In genomic region chr1:76258217-76258616, GRCm38 (mm10) we compare ENCODE assay signal across 20 mouse cellular contexts.
DNase-seq lines count a peak whose midpoint lies in the region; ATAC-seq and TF ChIP-seq lines count a peak whose summit lies in the region.
"Had no signal": no experiment of that assay in that cellular context is flagged by ENCODE, and none has a peak within 500 bp of the region (broad histone marks: within the 10 kb centered on the region; RNA-seq: fewer than 3 reads in every experiment).

No protein-coding gene starts in this region.

- no peak overlapping the region for H3K4me3 ChIP-seq in forebrain, embryonic 14.5 days (ENCODE audit: low read depth, low read length)
- H3K4me3 ChIP-seq in forebrain, embryonic 11.5 days (ENCODE audit: low read depth, low read length), result no peak overlapping the region
- H3K4me3 ChIP-seq in kidney, embryonic 14.5 days (ENCODE audit: low read length), result no peak overlapping the region
- H3K4me3 ChIP-seq in ES-E14 (ENCODE audit: insufficient read depth in 1 of 2, low read depth in 1 of 2, low read length in 2 of 2, poor library complexity in 1 of 2, severe bottlenecking in 1 of 2), result no peak overlapping the region
- H3K4me3 ChIP-seq: forebrain, embryonic 15.5 days; gastrocnemius, adult 2 months; heart, embryonic 12.5 days; hindbrain, embryonic 10.5 days; intestine, embryonic 15.5 days had no signal

- no peak overlapping the region for H3K4me2 ChIP-seq in forebrain, embryonic 14.5 days (ENCODE audit: low read length)
- no peak overlapping the region for H3K4me2 ChIP-seq in forebrain, embryonic 11.5 days (ENCODE audit: low read depth, low read length, severe bottlenecking)
- no peak overlapping the region for H3K4me2 ChIP-seq in kidney, embryonic 14.5 days (replicated peaks; ENCODE audit: low read depth, low read length)
- H3K4me2 ChIP-seq: forebrain, embryonic 15.5 days; heart, embryonic 12.5 days; intestine, embryonic 15.5 days had no signal

- intact Hi-C loops in left cerebral cortex, postnatal 14 days (cut with DNase I), result no loop called here

- ATAC-seq in forebrain, embryonic 14.5 days, result no peak
- no peak for ATAC-seq in forebrain, embryonic 11.5 days (replicated peaks; ENCODE audit: low FRiP score)
- ATAC-seq in kidney, embryonic 14.5 days (ENCODE audit: low FRiP score, low TSS enrichment), result peak; percentile 83; the same call in 1 of the 2 replicates
- ATAC-seq: forebrain, embryonic 15.5 days; intestine, embryonic 15.5 days had no signal

- DNase-seq in forebrain, embryonic 14.5 days (ENCODE audit: low spot score), result peak; percentile 13
- no peak for DNase-seq in forebrain, embryonic 11.5 days (ENCODE audit: low spot score)
- DNase-seq in kidney, postnatal 36 days, result no peak
- no peak for DNase-seq in ES-E14 (ENCODE audit: low read depth, low spot score)
- DNase-seq in embryo, embryonic 10.5 days (ENCODE audit: low spot score), result peak; percentile 52
- DNase-seq in left cerebral cortex, postnatal 14 days (ENCODE audit: low spot score in 2 of 2), result no peak
- DNase-seq: adrenal gland, adult 8-10 months; adrenal gland, postnatal 36 days; cerebellum, adult 11 months; cerebellum, adult 8-10 months; cerebellum, postnatal 14 days; gastrocnemius, adult 2 months; gastrocnemius, postnatal 25 days; kidney, adult 2 months had no signal

- WGBS in forebrain, embryonic 14.5 days, result 67% methylated on average over 4 of the region's 4 CpGs
- WGBS in forebrain, embryonic 11.5 days, result 75% methylated on average over 4 of the region's 4 CpGs
- WGBS in kidney, embryonic 14.5 days, result 11% methylated on average over 4 of the region's 4 CpGs

- H3K9me3 ChIP-seq in forebrain, embryonic 14.5 days (replicated peaks; ENCODE audit: control insufficient read depth, low read length), result no peaks in the 10 kb centered on the region
- H3K9me3 ChIP-seq in forebrain, embryonic 11.5 days (ENCODE audit: control insufficient read depth, low read length), result no peaks in the 10 kb centered on the region
- no peaks in the 10 kb centered on the region for H3K9me3 ChIP-seq in kidney, embryonic 14.5 days (ENCODE audit: control insufficient read depth, low read length)
- no peaks in the 10 kb centered on the region for H3K9me3 ChIP-seq in ES-E14 (ENCODE audit: control insufficient read depth, insufficient read depth, low read depth, low read length)
- H3K9me3 ChIP-seq: forebrain, embryonic 15.5 days; heart, embryonic 12.5 days; hindbrain, embryonic 10.5 days; intestine, embryonic 15.5 days had no signal

- no peaks in the 10 kb centered on the region for H3K27me3 ChIP-seq in forebrain, embryonic 14.5 days (replicated peaks; ENCODE audit: control insufficient read depth, insufficient read depth, low read length)
- no peaks in the 10 kb centered on the region for H3K27me3 ChIP-seq in forebrain, embryonic 11.5 days (ENCODE audit: control insufficient read depth, insufficient read depth, low read length)
- no peaks in the 10 kb centered on the region for H3K27me3 ChIP-seq in kidney, embryonic 14.5 days (ENCODE audit: control insufficient read depth, insufficient read depth, low read length)
- H3K27me3 ChIP-seq: CH12.LX; forebrain, embryonic 15.5 days; heart, embryonic 12.5 days; intestine, embryonic 15.5 days had no signal

- no peaks in the 10 kb centered on the region for H3K4me1 ChIP-seq in forebrain, embryonic 14.5 days (ENCODE audit: control insufficient read depth, insufficient read depth, low read length)
- H3K4me1 ChIP-seq in forebrain, embryonic 11.5 days (replicated peaks; ENCODE audit: control insufficient read depth, insufficient read depth, low read length), result no peaks in the 10 kb centered on the region
- H3K4me1 ChIP-seq in kidney, embryonic 14.5 days (ENCODE audit: control insufficient read depth, insufficient read depth, low read length), result 0 out of 2 replicates have a peak, but pooled peaks cover 6% of the 10 kb centered on the region
- no peaks in the 10 kb centered on the region for H3K4me1 ChIP-seq in ES-E14 (ENCODE audit: control insufficient read depth in 2 of 2, insufficient read depth in 2 of 2, low read length in 2 of 2, poor library complexity in 1 of 2)
- H3K4me1 ChIP-seq: forebrain, embryonic 15.5 days; heart, embryonic 12.5 days; intestine, embryonic 15.5 days had no signal

- H3K9ac ChIP-seq in forebrain, embryonic 14.5 days (ENCODE audit: low read length), result no peak overlapping the region
- H3K9ac ChIP-seq in forebrain, embryonic 11.5 days (ENCODE audit: low read length), result no peak overlapping the region
- H3K9ac ChIP-seq in kidney, embryonic 14.5 days (ENCODE audit: low read depth, low read length), result no peak overlapping the region
- H3K9ac ChIP-seq in ES-E14 (ENCODE audit: insufficient read depth, low read depth, low read length, poor library complexity, severe bottlenecking), result no peak overlapping the region
- H3K9ac ChIP-seq: forebrain, embryonic 15.5 days; heart, embryonic 12.5 days; intestine, embryonic 15.5 days had no signal

- no peak overlapping the region for H3K27ac ChIP-seq in forebrain, embryonic 14.5 days (ENCODE audit: low read depth, low read length)
- no peak overlapping the region for H3K27ac ChIP-seq in forebrain, embryonic 11.5 days (ENCODE audit: low read depth, low read length)
- no peak overlapping the region for H3K27ac ChIP-seq in kidney, embryonic 14.5 days (ENCODE audit: low read depth, low read length)
- H3K27ac ChIP-seq in ES-E14 (ENCODE audit: insufficient read depth, low read depth, low read length, poor library complexity, severe bottlenecking), result no peak overlapping the region
- H3K27ac ChIP-seq: forebrain, embryonic 15.5 days; gastrocnemius, adult 2 months; hindbrain, embryonic 10.5 days; intestine, embryonic 15.5 days had no signal

- in situ Hi-C loops in ES-E14 (cut with MboI; ENCODE audit: low sequenced_read_pairs in 2 of 2, unreplicated experiment in 2 of 2), result no loop called here

- H3K36me3 ChIP-seq in forebrain, embryonic 14.5 days (ENCODE audit: control insufficient read depth, insufficient read depth, low read length), result no peaks in the 10 kb centered on the region
- H3K36me3 ChIP-seq in forebrain, embryonic 11.5 days (ENCODE audit: control insufficient read depth, insufficient read depth, low read length), result no peaks in the 10 kb centered on the region
- H3K36me3 ChIP-seq in kidney, embryonic 14.5 days (ENCODE audit: control insufficient read depth, insufficient read depth, low read length), result no peaks in the 10 kb centered on the region
- no peaks in the 10 kb centered on the region for H3K36me3 ChIP-seq in ES-E14 (ENCODE audit: control insufficient read depth, insufficient read depth, low read length, poor library complexity, severe bottlenecking)
- H3K36me3 ChIP-seq: forebrain, embryonic 15.5 days; heart, embryonic 12.5 days; hindbrain, embryonic 10.5 days; intestine, embryonic 15.5 days had no signal

TF ChIP-seq in ES-E14, 5 proteins besides CTCF, POLR2A, EP300 and RAD21:
- TF ChIP-seq MAFK (IDR thresholded peaks at IDR 0.05; ENCODE audit: insufficient read depth, low read depth, low read length), result peak; percentile 79
- no peak for TF ChIP-seq ZC3H11A (IDR thresholded peaks at IDR 0.05; ENCODE audit: borderline replicate concordance, low read depth, low read length)

Comparison
In these comparisons a context has a peak if more than half of its experiments do, and no peak if none do; other contexts are left out.
1. DNase-seq: peak in forebrain, embryonic 14.5 days (single experiment) and embryo, embryonic 10.5 days (single experiment); none in forebrain, embryonic 11.5 days (single experiment), kidney, postnatal 36 days (0 of 2), ES-E14 (single experiment) and left cerebral cortex, postnatal 14 days (0 of 2).